Mouse (Mus musculus) spleen, postnatal 36 days (tissue): ENCODE results near the gene Togaram1.

Experiments
- DNase-seq, 2 experiments: peaks; one replicate each; pipeline ENCODE4 v3.0.0; 2022; ENCODE audit warnings: low spot score in 2 of 2, mixed read lengths in 1 of 2

Gene Togaram1

GRCm38 (mm10) chr12:64965124-64966026 lies at the start of gene Togaram1, which contains the start of gene Klhl28:
Gene Togaram1, plus strand, starts transcription at chr12:64965804.
Gene Klhl28, minus strand, starts transcription at chr12:64965534.
- peak; percentile 99 for DNase-seq

- no peak for DNase-seq
Observed at GRCm38 (mm10) chr12:64916735-64917134, 48.9 kb upstream of the Togaram1 start.

- peak; percentile 94 to 95 for DNase-seq
Observed at GRCm38 (mm10) chr12:64917578-64918471, 47.8 kb upstream of the Togaram1 start, which contains the start of gene Gm527. Gene Gm527, plus strand, starts transcription at chr12:64917906.

GRCm38 (mm10) chr12:64937493-64937892 lies 28.1 kb upstream of the Togaram1 start:
- DNase-seq, result no peak

- no peak for DNase-seq
Observed at GRCm38 (mm10) chr12:64964560-64964959, 1.0 kb upstream of the Togaram1 start.

GRCm38 (mm10) chr12:64966101-64966631 lies 562 bp downstream of the Togaram1 start:
- peak; percentile 32 to 37 for DNase-seq

GRCm38 (mm10) chr12:64966652-64967435 lies 1.2 kb downstream of the Togaram1 start:
- DNase-seq, result no peak

GRCm38 (mm10) chr12:64967470-64967869 lies 1.9 kb downstream of the Togaram1 start:
- DNase-seq, result no peak

- DNase-seq, result no peak
Observed at GRCm38 (mm10) chr12:64968067-64968466, 2.5 kb downstream of the Togaram1 start.

- DNase-seq, result no peak
Observed at GRCm38 (mm10) chr12:64971399-64971798, 5.8 kb downstream of the Togaram1 start.

GRCm38 (mm10) chr12:64972063-64972462 lies 6.5 kb downstream of the Togaram1 start:
- DNase-seq, result no peak

- no peak for DNase-seq
Observed at GRCm38 (mm10) chr12:64975558-64975957, 10.0 kb downstream of the Togaram1 start.

GRCm38 (mm10) chr12:64976191-64976590 lies 10.6 kb downstream of the Togaram1 start:
- no peak for DNase-seq

GRCm38 (mm10) chr12:64977518-64977917 lies 11.9 kb downstream of the Togaram1 start:
- no peak for DNase-seq

GRCm38 (mm10) chr12:65007725-65008124 lies 42.1 kb downstream of the Togaram1 start:
- DNase-seq, result no peak

GRCm38 (mm10) chr12:65022842-65023241 lies 57.2 kb downstream of the Togaram1 start:
- DNase-seq, result no peak

- DNase-seq, result no peak
Observed at GRCm38 (mm10) chr12:65035839-65036189, 70.2 kb downstream of the Togaram1 start.

GRCm38 (mm10) chr12:65036190-65036870 lies 70.7 kb downstream of the Togaram1 start, which contains the start of gene Prpf39:
Gene Prpf39, plus strand, starts transcription at chr12:65036333.
- peak; percentile 89 to 91 for DNase-seq

- DNase-seq, result no peak
Observed at GRCm38 (mm10) chr12:65036892-65037545, 71.4 kb downstream of the Togaram1 start.

- no peak for DNase-seq
Observed at GRCm38 (mm10) chr12:65037546-65037937, 71.9 kb downstream of the Togaram1 start.
